In genomic region chr14:56506743-56507142, GRCm38 (mm10) we compare ENCODE assay signal across 11 mouse cellular contexts.
"Had no signal": no experiment of that assay in that cellular context is flagged by ENCODE, and none has a peak within 500 bp of the region (broad histone marks: within the 10 kb centered on the region; RNA-seq: fewer than 3 reads in every experiment).

No protein-coding gene starts in this region.

- DNase-seq: liver, postnatal 0 days; lung, adult 2 months; lung, postnatal 4 days; midbrain, embryonic 14.5 days; retina, postnatal 1 day; right cerebral cortex, postnatal 14 days; thymus, adult 2 months; thymus, postnatal 25 days; thymus, postnatal 4 days had no signal

- ATAC-seq: liver, postnatal 0 days; lung, postnatal 0 days; midbrain, embryonic 16.5 days had no signal
